Mouse (Mus musculus) liver, embryonic 14.5 days (tissue): Measurements from ENCODE around the gene Ddost.

Experiments
- CTCF ChIP-seq: IDR thresholded peaks from 2 replicates; pipeline ENCODE4 v1.5.1; 2016; ENCODE audit warnings: antibody characterized with exemption, low read depth, control low read depth
- EP300 ChIP-seq: IDR thresholded peaks from 2 replicates; pipeline ENCODE4 v1.6.1; 2016; ENCODE audit warnings: antibody characterized with exemption, low read depth

- TF ChIP-seq CTCF (no peak), EP300 (no peak)
These were observed 28.6 kb downstream of the Ddost start for GRCm38 (mm10) chr4:138333135-138333534.
